Mouse (Mus musculus): ENCODE results near the gene Hbq1a.
"Not testable (repeated sequence)": the region's sequence is repeated elsewhere in the genome, so short reads cannot be mapped to it uniquely, and the experiment has no call there.

Hbq1a gene

GRCm38 (mm10) chr11:32299865-32300264 lies at the start of gene Hbq1a:
Gene Hbq1a (plus strand): TSS chr11:32300069.
- peak; percentile 12 for DNase-seq

GRCm38 (mm10) chr11:32250880-32251763 lies 48.7 kb upstream of the Hbq1a start:
- no peak for DNase-seq

GRCm38 (mm10) chr11:32253121-32253520 lies 46.7 kb upstream of the Hbq1a start:
- no peak for DNase-seq

- DNase-seq = no peak
Observed at GRCm38 (mm10) chr11:32256146-32256545, 43.7 kb upstream of the Hbq1a start.

GRCm38 (mm10) chr11:32256566-32256965 lies 43.3 kb upstream of the Hbq1a start:
- no peak for DNase-seq

- no peak for DNase-seq
Observed at GRCm38 (mm10) chr11:32262674-32263415, 37.0 kb upstream of the Hbq1a start.

GRCm38 (mm10) chr11:32265117-32265738 lies 34.6 kb upstream of the Hbq1a start:
- no peak for DNase-seq

- DNase-seq = no peak
Observed at GRCm38 (mm10) chr11:32266194-32266593, 33.7 kb upstream of the Hbq1a start.

- DNase-seq = no peak
Observed at GRCm38 (mm10) chr11:32266776-32267175, 33.1 kb upstream of the Hbq1a start.

- DNase-seq = peak; percentile 94
Observed at GRCm38 (mm10) chr11:32267188-32267884, 32.5 kb upstream of the Hbq1a start, which contains the start of gene Nprl3. Gene Nprl3 (minus strand): TSS chr11:32267707.

- no peak for DNase-seq
Observed at GRCm38 (mm10) chr11:32267964-32268363, 31.9 kb upstream of the Hbq1a start.

- no peak for DNase-seq
Observed at GRCm38 (mm10) chr11:32268952-32269351, 30.9 kb upstream of the Hbq1a start.

- DNase-seq = no peak
Observed at GRCm38 (mm10) chr11:32271178-32271577, 28.7 kb upstream of the Hbq1a start.

GRCm38 (mm10) chr11:32276347-32276746 lies 23.5 kb upstream of the Hbq1a start, which contains the start of gene Hba-x:
Gene Hba-x (plus strand): TSS chr11:32276400.
- DNase-seq = no peak

- no peak for DNase-seq
Observed at GRCm38 (mm10) chr11:32277736-32278457, 22.0 kb upstream of the Hbq1a start.

- DNase-seq = no peak
Observed at GRCm38 (mm10) chr11:32278458-32278957, 21.4 kb upstream of the Hbq1a start.

- DNase-seq = no peak
Observed at GRCm38 (mm10) chr11:32280646-32281045, 19.2 kb upstream of the Hbq1a start.

- DNase-seq = no peak
Observed at GRCm38 (mm10) chr11:32281416-32282144, 18.3 kb upstream of the Hbq1a start.

- DNase-seq = not testable (repeated sequence)
Observed at GRCm38 (mm10) chr11:32283091-32283777, 16.6 kb upstream of the Hbq1a start, which contains the start of gene Hba-a1. Gene Hba-a1 (plus strand): TSS chr11:32283511.

GRCm38 (mm10) chr11:32284582-32284981 lies 15.3 kb upstream of the Hbq1a start:
- not testable (repeated sequence) for DNase-seq

Data from kidney, adult 11 months (tissue).